Mouse (Mus musculus): ENCODE data around the gene Zfp384.

Gene Zfp384

DNA sequence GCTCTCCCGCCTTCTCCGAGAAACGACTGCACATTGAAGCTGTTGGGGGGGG, at the start of gene Zfp384:
Gene Zfp384 (plus strand): TSS at position 17 of the 52 bp plus-strand sequence.
- DNase-seq, result no peak

- no peak for DNase-seq
Observed at GRCm38 (mm10) chr6:124959960-124960359, 49.0 kb upstream of the Zfp384 start.

GRCm38 (mm10) chr6:124961021-124961420, 47.9 kb upstream of the Zfp384 start:
- DNase-seq, result no peak

DNA sequence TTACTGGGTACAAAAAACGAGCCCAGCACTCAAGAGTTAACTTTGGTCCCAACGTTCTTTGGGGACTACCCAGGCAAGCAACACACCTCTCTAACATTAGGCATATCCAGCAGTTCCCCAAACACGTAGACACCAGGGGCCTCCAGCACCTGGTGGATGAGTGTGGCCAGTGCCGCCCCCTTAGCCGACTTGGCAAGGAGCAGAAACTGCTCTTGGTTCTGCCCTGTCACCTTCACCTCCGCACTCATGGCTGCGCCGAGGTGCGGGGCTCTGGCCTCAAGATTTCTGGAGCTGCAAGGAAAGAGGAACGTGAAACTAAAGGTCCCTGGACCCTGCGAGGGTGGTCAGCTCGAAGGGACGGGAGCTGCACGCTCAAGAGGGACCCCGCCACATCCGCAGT, 44.3 kb upstream of the Zfp384 start:
- no peak for DNase-seq

DNA sequence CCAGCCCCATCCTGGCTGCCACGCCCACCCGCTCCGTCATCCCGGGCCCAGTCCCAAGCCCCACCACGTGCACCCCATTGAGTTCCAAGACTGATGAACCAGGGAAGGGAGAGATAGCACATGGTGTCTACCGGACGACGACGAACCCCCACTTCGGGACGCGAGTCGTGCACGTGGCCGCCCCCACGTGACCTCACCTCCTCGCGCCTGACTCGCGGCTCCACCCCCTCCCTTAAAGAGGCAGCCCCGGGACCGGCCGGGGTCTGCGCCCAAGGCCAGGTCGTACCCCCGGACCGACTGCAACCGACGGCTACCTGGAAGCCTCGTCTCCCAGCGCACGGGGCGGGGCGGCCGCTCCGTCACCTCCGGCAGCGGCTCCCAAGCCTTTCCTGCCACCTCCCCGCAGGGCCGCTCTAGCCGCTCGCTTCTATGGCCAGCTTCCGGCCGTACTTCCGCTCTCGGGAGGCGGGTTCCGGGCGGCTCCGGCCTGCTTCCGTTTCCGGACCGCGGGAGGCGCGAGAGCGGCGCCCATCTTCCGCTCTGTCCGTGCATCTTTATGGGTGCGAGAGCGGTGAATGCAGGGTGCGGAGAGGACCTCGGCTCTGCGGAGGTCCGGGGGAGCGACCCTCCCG, 43.7 kb upstream of the Zfp384 start, which contains the start of gene Cops7a:
Gene Cops7a (minus strand): TSS at position 451 of the 632 bp plus-strand sequence.
- DNase-seq, result peak; percentile 97

DNA sequence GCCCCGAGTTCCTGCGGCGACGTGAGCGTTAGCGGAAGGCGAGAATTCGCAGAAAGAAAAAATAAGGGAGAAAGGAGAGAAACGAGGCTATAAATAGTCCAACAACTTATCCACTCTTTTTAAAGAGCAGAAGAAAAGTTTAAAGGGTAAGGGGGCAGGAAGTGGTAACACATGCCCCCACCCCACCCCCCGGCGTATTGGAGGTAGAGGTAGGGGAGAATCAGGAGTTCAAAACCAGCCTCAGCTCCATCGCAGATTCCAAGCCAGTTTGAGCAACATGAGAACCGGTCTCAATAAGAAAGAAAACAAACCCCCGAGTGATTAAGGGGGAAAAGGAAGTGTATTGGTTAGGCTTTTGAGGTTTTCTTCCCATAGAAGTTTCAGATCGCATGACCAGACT, 43.2 kb upstream of the Zfp384 start:
- no peak for DNase-seq

DNA sequence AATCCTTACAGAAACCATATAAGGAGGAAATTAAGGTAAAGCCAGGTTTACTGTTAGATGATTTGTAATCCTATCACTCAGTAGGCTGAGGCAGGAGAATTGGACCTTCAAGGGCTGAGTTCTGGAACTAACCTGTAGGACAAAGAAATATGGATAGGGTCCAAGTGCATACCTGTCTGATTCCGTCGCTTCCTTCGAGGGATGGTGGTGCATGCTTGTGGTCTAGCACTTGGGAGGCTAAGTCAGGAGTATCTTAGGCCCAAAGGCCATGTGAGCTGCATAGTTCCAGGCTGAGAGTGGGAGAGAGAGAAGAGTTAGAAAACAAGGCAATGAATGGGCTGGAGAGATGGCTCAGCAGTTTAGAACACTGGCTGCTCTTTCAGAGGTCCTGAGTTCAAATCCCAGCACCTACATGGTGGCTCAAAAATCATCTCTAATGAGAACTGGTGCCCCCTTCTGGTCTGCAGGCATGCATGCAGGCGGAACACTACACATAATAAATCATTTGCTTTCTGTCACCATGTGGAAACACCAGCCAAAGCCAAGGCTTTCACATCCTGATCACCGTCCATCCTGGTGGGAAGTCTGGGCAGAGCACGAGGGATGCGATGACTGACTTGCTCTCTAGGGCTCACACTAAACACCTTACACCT, 42.4 kb upstream of the Zfp384 start:
- peak; percentile 41 for DNase-seq

GRCm38 (mm10) chr6:124967766-124968165, 41.2 kb upstream of the Zfp384 start:
- peak; percentile 64 for DNase-seq

GRCm38 (mm10) chr6:124992241-124992640, 16.7 kb upstream of the Zfp384 start:
- no peak for DNase-seq

DNA sequence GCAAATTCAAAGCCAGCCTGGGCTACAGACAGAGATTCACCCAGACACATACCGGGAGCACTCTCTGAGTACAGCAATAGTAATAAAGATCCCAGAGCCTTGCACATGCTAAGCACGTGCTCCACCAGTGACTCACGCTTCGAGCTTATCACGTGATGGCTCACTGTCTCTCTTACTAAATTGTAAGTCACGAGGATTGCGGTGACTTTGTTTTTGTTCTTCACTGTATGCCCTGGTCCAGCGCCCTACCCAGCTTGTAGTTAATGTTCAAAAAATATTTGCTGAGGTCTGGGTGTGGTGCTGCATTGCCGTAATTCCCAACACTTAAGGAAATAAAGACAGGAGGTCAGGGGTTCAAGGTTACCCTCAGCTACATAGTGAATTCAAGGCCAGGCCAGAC, 15.6 kb upstream of the Zfp384 start:
- no peak for DNase-seq

GRCm38 (mm10) chr6:124993876-124994275, 15.1 kb upstream of the Zfp384 start:
- no peak for DNase-seq

GRCm38 (mm10) chr6:124995246-124995645, 13.7 kb upstream of the Zfp384 start:
- no peak for DNase-seq

GRCm38 (mm10) chr6:124995831-124996403, 13.0 kb upstream of the Zfp384 start:
- DNase-seq, result no peak

- peak; percentile 86 for DNase-seq
Observed at GRCm38 (mm10) chr6:124996551-124997501, 12.1 kb upstream of the Zfp384 start, which contains the start of gene Pianp. Gene Pianp, plus strand, starts transcription at chr6:124996694.

GRCm38 (mm10) chr6:124998066-124998465, 10.9 kb upstream of the Zfp384 start:
- no peak for DNase-seq

- no peak for DNase-seq
Observed at GRCm38 (mm10) chr6:124999091-124999490, 9.9 kb upstream of the Zfp384 start.

DNA sequence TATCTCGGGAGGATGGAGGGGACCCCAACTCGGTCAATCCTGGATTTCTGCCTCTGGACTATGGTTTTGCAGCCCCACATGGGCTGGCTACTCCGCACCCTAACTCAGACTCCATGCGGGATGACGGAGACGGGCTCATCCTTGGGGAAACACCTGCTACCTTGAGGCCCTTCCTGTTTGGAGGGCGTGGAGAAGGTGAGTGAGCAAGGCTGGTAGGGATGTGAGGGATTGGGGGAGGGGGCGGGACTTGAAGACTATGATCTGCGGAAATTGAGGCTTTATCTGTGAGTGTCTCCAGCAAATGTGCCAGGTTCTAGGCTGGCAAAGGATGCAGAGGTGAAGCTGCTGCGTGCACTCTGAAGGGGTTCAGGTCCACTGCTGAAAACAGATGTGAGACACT, 9.4 kb upstream of the Zfp384 start:
- DNase-seq, result no peak

DNA sequence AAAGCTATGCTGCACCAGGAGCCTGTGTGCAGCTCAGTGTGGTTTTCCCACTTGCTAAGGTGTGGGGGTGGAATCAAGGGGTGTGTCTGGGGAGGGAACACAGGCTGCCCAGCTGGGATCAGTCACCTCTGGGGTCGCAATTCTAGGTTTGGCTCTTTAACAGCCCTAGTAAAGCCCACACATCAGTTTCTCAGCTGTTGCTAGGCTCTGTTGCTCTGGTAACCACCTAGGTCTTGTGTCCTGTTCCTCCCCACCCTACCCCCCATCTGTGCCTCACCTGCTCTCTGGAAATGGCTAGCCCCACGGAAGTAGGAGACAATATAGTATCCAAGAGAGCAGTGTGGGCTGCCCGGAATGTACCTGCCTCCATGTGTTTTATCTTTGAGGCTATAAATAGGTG, 5.2 kb upstream of the Zfp384 start:
- DNase-seq, result no peak

GRCm38 (mm10) chr6:125005086-125005485, 3.9 kb upstream of the Zfp384 start:
- DNase-seq, result no peak

DNA sequence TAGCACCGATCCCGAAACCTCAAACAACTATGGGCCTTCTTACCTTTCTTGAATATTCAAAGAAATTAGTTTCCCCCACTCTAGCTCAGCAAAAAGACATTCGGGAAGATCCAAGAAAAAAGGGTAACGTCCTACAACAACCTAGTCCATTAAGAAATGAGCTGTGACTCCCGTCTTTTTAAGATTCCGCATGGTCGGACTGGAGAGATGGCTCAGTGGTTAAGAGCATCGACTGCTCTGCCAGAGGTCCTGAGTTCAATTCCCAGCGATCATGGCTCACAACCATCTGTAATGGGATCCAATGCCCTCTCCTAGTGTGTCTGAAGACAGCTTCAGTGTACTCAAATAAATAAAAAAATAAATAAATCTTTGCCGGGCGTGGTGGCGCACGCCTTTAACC, 885 bp upstream of the Zfp384 start:
- DNase-seq, result no peak

GRCm38 (mm10) chr6:125008586-125009128, 288 bp upstream of the Zfp384 start:
- peak; percentile 95 for DNase-seq

DNA sequence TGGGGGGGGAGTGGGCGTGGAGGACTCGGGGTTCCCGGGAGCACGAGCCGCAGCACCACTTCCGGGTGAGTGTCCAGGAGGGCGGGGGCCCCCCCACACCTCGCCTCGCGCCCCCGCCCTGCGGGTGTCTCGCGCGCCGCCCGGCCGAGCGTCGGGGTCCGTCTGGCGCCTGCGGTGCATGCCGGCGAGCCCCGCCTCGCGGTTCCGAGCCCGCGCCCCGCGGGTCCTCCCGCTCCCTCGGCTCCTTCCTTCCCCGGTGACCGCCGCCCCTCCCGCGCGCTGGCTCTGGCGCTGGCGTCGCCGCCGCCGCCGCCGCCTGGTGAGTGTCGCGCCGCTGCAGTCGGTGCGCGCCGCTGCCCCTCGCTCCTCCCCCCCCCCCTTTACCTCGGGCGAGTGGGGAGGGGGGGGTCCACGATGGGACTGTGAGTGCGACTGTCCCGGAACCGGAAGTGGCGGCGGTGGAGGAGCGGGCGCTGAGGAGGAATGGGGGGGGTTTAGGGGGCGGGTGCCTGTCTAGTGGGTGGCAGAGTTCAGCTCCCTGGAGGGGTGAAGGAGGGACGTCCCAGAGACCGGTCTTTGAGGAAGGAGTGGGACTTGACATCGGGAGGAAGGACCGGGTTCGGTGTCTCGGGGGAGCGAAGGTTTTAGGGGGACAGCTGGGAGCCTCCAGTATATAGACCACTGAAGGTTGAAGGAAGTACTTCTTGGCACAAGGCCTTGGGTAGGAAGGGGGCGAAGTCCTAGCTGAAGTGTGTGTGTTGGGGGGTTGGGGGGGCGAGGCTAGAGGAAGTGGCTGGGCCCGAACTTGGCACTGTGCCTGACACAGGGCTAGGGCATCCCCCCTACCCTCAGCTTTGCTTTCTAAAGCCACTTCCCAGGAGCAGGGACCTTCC, 482 bp downstream of the Zfp384 start:
- DNase-seq, result peak; percentile 84
